Mouse (Mus musculus) lung, postnatal 25 days (tissue): Measurements from ENCODE around the gene Rbfox3.
A peak's percentile ranks its signal among the peaks of the same experiment; 100 is the strongest.

Experiments used
- DNase-seq: peaks from one replicate; pipeline ENCODE4 v3.0.0; 2022; ENCODE audit warnings: low spot score

Rbfox3 gene

GRCm38 (mm10) chr11:118473842-118474500 is 437.4 kb downstream of the Rbfox3 start:
- no peak for DNase-seq

GRCm38 (mm10) chr11:118473161-118473560 is 438.2 kb downstream of the Rbfox3 start:
- DNase-seq = no peak

DNA sequence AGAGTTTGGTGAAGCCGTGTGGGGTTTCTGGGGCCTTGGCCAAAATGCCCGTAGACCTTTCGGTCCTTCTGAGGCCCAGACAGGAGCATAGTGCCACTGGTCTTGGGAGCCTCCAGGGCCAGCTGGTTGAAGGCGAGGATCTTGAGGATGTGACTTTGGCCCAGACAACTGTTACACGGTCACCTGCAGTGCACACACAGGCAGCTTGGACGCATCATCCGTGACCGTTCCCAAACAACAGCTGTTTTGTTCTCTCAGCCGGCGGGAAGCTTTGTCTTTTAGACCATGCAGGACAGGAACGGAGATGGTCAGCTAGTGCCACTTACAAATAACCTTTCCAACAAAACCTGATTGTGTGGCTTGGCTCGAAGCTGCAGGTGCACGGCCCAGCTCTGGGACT is 439.7 kb downstream of the Rbfox3 start:
- no peak for DNase-seq

DNA sequence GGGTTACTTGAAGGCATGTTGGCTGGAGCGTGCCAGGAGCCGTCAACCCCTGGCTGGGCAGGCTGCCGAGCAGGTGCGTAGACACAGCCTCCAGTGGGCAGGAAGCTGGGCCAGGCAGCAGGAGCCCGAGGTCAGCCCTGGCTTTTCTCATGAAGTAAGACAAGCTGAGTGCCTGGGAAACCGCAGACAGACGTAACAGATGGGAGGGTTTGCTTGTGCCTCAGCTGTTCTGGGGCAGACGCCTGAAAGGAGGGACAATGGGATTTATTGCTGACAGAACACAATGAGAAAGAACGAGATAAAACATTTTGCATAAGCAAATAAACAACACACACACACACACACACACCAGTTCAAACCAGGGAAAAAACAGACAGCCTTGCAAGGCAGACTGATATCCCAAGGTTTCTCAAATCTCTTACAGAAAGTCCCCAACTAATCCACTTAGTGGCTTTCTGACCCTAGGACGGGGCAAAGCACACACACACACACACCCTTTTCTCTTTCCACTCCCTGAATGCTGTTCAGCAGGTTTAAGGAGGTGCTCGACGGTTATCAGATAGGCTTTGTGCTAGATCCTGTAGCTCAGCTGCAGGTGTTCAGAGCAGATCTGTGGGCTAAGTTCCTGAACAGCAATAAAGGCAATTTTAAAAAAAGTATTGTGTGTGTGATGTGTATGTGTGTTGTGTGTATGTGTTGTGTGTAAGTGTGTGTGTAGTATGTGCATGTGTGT is 441.0 kb downstream of the Rbfox3 start:
- peak; percentile 69 for DNase-seq

DNA sequence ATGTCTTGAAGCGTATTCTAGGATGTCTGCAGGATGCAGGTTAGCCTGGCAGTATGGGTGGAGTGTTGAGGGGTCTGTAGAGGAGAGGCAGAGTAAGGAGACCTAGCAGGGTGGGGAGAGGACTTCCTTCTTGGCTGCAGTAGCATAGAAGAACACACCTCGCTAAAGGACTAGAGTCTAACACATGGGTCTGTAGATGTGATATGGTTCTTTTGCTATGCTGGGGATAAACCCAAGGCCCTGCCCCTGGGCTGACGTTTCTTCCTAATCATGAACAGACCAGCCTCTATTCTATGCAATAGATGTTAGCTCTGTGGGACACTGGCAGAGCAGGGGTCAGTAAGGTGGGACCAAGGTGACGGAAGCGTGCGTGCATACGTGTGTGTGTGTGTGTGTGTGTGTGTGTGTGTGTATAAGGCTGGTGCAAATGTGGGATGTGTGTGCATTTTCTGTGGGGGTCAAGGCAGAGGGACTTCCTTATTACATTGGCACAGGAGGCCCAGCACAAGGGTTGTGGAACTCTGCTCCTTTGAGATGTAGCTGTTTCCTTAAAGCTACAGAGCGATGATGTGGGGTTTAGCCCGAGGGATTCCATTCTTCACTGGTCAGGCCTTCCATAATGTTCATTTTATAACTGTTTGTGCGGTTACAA is 441.8 kb downstream of the Rbfox3 start:
- DNase-seq = no peak

DNA sequence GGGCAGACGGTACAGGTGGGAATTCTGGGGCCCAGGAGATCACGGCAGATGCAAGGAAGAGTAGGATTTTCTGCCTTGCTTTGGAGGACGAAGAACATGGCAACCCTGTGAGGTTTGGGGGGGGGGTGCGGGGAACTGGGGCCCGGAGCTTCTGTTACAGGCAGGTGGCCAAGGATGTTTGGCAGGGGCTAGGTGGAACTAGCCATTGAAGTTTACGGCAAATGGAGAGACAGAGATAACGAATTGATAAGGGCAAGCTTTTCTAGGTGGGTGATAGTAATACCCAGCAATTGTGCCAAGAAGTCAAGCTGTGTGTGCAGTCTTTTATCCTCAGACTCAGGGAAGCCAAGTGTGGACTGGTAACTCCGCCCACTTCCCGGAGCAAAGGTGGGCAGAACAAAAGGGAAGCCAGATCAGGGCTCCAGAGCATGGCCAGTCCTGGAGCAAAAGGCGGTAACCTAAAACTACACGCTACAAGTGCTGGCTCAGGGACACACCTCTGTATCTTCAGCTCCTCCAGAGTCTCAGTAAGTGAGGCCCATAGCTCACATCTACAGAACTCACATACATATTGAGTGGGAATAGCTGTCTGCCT is 443.9 kb downstream of the Rbfox3 start:
- DNase-seq = no peak

- no peak for DNase-seq
Observed at GRCm38 (mm10) chr11:118460280-118460679, 451.1 kb downstream of the Rbfox3 start.

- DNase-seq = no peak
Observed at GRCm38 (mm10) chr11:118459536-118459935, 451.9 kb downstream of the Rbfox3 start.

DNA sequence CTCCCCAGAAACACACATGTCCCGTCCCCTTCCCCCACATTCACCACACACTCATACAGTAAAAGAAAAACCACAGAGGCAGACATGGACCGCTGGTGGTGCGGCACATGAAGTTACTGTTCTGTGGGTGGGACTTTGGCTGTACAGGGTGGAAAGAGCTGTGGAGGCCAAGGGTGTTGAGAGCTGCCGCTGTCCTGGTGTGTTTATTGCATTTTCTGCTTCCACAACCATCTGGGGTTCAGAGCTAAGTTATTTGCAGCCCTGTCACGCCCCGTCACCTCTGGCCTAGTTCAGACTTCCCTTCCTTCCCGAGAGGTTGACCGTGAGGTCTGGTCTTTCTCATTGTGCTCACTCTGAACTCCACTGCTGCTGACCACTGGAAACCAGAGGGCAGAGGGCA is 452.3 kb downstream of the Rbfox3 start:
- DNase-seq = peak; percentile 54

- DNase-seq = peak; percentile 47
Observed at GRCm38 (mm10) chr11:118456937-118457336, 454.5 kb downstream of the Rbfox3 start.

DNA sequence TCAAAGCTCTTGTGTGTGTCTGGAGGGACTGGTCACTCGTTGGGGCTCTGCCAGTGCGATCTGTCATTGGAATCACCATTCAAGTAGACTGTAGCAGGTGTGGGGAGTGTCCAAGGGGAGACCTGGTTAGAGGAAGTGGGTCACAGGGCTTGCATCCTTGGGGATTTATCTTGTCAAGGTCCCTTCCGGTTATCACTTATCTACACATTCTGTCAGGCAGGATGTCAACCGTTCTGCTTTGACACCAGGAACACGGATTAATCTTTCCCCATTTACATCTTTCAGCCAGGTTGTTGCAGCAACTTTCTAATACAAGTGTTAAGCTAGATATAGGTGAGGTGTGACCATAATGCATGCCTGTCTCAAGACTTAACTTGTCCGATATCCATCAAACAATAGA is 455.6 kb downstream of the Rbfox3 start:
- no peak for DNase-seq

GRCm38 (mm10) chr11:118453886-118454671 is 457.3 kb downstream of the Rbfox3 start:
- no peak for DNase-seq

DNA sequence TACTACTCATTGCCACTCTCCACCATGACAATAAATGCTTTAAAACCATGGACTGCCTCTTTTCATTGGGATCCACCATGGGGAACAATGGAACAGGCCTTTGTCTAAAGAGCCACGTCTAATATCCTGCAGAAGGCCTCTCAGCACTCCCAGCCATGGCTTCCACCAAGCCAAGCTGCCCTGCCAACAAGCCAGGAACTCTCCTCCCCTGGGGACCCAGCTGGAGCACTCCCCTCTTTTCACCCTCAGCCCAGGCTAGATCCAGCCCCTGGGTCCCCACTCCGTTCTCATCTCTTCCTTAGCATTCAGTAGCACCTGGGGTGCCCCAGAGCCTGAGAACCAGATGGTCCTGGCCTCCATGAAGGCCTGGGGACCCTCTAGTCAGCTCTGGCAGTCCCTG is 458.4 kb downstream of the Rbfox3 start:
- no peak for DNase-seq

GRCm38 (mm10) chr11:118451211-118451610 is 460.2 kb downstream of the Rbfox3 start:
- no peak for DNase-seq

- no peak for DNase-seq
Observed at GRCm38 (mm10) chr11:118448385-118448784, 463.0 kb downstream of the Rbfox3 start.

DNA sequence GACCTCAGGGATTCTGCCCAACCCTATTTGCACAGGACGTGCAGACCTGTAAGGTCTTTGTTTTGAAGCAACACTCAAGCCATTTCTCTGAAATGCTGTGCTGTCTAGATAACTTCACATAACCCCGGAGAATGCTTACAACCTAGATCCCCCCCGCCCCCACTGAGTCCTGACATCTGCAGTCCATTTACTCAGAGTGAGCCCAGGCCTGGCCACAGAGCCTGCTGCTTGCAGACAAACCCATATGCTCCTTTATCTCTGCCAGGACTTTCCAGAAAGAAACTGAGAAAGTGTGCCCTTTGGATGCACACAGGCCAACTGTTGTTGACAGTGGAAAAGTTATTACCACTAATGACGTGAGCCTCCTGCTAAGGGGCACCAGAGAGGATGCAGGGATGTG is 464.1 kb downstream of the Rbfox3 start:
- no peak for DNase-seq

GRCm38 (mm10) chr11:118445843-118446242 is 465.6 kb downstream of the Rbfox3 start:
- DNase-seq = peak; percentile 55

DNA sequence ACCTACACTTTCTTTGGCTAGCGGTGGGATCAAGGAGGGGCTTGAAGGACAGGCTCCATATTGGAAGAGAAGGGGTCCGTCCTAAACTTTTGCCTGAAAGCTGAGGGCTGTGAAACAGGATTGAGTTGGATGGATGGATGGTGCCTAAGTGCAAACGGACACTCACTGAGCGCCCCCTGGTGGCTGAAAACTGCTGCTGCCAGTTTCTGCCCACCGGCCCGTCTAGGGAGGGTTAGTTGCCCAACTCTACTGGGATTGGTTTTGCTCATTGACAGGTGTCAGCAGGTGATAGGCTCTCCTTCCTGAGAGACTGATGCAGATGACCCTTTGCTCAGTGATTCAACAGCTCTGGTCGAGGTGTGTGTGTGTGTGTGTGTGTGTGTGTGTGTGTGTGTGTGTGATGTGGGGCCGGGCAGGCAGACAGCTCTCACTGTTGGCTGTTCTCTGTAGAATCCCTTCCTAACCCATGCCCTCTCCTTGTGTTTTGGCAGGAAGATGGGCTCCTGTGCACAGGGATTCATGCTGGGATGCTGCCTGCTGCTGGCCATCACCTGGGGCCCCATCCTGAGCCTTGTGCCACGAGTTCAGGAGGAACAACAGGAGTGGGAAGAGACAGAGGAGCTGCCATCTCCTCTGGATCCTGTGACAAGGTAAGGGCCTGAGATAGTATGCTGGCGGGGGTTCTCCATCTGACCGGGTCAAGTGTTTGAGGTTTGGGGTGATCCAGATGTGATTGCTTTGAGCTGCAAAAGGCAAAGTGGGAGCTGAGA is 468.0 kb downstream of the Rbfox3 start:
- DNase-seq = peak; percentile 64

DNA sequence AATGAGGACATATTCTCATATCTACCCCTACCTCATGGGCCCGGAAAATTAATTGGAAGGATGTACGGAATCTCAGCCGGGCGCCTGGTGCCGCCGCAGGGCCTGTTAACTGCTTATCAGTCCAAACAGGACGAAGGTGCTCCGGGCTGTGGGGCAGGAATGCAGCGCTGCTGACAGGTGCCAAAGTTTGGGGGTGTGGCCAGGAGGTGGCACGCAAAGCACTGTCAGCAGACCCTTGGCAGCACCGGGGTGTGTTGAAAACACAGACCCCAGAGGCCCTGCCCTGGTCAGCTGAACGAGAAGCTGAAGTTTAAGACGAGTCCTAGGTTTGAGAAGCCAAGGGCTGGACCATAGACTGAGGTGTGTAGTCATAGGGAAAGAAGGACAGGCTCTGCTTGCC is 468.7 kb downstream of the Rbfox3 start:
- DNase-seq = no peak
